Mouse (Mus musculus): ENCODE measurements at regions not wholly inside any gene's neighbourhood (a gene's known extent, or its start where the extent isn't known, plus 50 kb on each side); places are given as distances from the start of the nearest gene placed in this dataset.

- no peak overlapping the region for H3K27ac ChIP-seq (ENCODE audit: insufficient read depth, low read length)
- H3K4me1 ChIP-seq (ENCODE audit: control insufficient read depth, insufficient read depth, low read length): no peaks in the 10 kb centered on the region
- TF ChIP-seq POLR2A (IDR thresholded peaks at IDR 0.05; ENCODE audit: extremely low read depth, insufficient read depth, low read length) (no peak), CTCF (IDR thresholded peaks at IDR 0.05; ENCODE audit: extremely low read depth, insufficient read depth, low read length) (no peak)
- no peak overlapping the region for H3K4me3 ChIP-seq (ENCODE audit: insufficient read depth, low read length)
Observed at GRCm38 (mm10) chr12:65325347-65325746, 100.0 kb downstream of the Wdr20rt start.

GRCm38 (mm10) chr12:65328532-65328931 lies 103.2 kb downstream of the Wdr20rt start:
- H3K4me3 ChIP-seq (ENCODE audit: insufficient read depth, low read length): no peak overlapping the region
- no peaks in the 10 kb centered on the region for H3K4me1 ChIP-seq (ENCODE audit: control insufficient read depth, insufficient read depth, low read length)
- no peak overlapping the region for H3K27ac ChIP-seq (ENCODE audit: insufficient read depth, low read length)
- TF ChIP-seq CTCF (IDR thresholded peaks at IDR 0.05; ENCODE audit: extremely low read depth, insufficient read depth, low read length): no peak

- Histone ChIP-seq H3K4me1 (ENCODE audit: control insufficient read depth, insufficient read depth, low read length) (no peaks in the 10 kb centered on the region), H3K4me3 (ENCODE audit: insufficient read depth, low read length) (no peak overlapping the region), H3K27ac (ENCODE audit: insufficient read depth, low read length) (no peak overlapping the region)
- TF ChIP-seq POLR2A (IDR thresholded peaks at IDR 0.05; ENCODE audit: extremely low read depth, insufficient read depth, low read length) (no peak), CTCF (IDR thresholded peaks at IDR 0.05; ENCODE audit: extremely low read depth, insufficient read depth, low read length) (no peak)
Observed at GRCm38 (mm10) chr12:65329678-65330077, 104.4 kb downstream of the Wdr20rt start.

- TF ChIP-seq POLR2A (IDR thresholded peaks at IDR 0.05; ENCODE audit: extremely low read depth, insufficient read depth, low read length) (no peak), CTCF (IDR thresholded peaks at IDR 0.05; ENCODE audit: extremely low read depth, insufficient read depth, low read length) (no peak)
- Histone ChIP-seq H3K27ac (ENCODE audit: insufficient read depth, low read length) (no peak overlapping the region), H3K4me1 (ENCODE audit: control insufficient read depth, insufficient read depth, low read length) (no peaks in the 10 kb centered on the region), H3K4me3 (ENCODE audit: insufficient read depth, low read length) (no peak overlapping the region)
Observed at GRCm38 (mm10) chr12:65340009-65340408, 114.7 kb downstream of the Wdr20rt start.

- Histone ChIP-seq H3K4me1 (ENCODE audit: control insufficient read depth, insufficient read depth, low read length) (no peaks in the 10 kb centered on the region), H3K27ac (ENCODE audit: insufficient read depth, low read length) (no peak overlapping the region), H3K4me3 (ENCODE audit: insufficient read depth, low read length) (no peak overlapping the region)
- TF ChIP-seq POLR2A (IDR thresholded peaks at IDR 0.05; ENCODE audit: extremely low read depth, insufficient read depth, low read length): no peak
- TF ChIP-seq CTCF (IDR thresholded peaks at IDR 0.05; ENCODE audit: extremely low read depth, insufficient read depth, low read length): no peak
Observed at GRCm38 (mm10) chr12:65347251-65347650, 121.9 kb downstream of the Wdr20rt start.

- no peak for TF ChIP-seq POLR2A (IDR thresholded peaks at IDR 0.05; ENCODE audit: extremely low read depth, insufficient read depth, low read length)
- TF ChIP-seq CTCF (IDR thresholded peaks at IDR 0.05; ENCODE audit: extremely low read depth, insufficient read depth, low read length): no peak
- no peak overlapping the region for H3K27ac ChIP-seq (ENCODE audit: insufficient read depth, low read length)
- H3K4me1 ChIP-seq (ENCODE audit: control insufficient read depth, insufficient read depth, low read length): no peaks in the 10 kb centered on the region
- no peak overlapping the region for H3K4me3 ChIP-seq (ENCODE audit: insufficient read depth, low read length)
Observed at GRCm38 (mm10) chr12:65349535-65349934, 124.2 kb downstream of the Wdr20rt start.

GRCm38 (mm10) chr12:65364179-65364578 lies 138.9 kb downstream of the Wdr20rt start:
- no peak overlapping the region for H3K27ac ChIP-seq (ENCODE audit: insufficient read depth, low read length)
- H3K4me3 ChIP-seq (ENCODE audit: insufficient read depth, low read length): no peak overlapping the region
- no peaks in the 10 kb centered on the region for H3K4me1 ChIP-seq (ENCODE audit: control insufficient read depth, insufficient read depth, low read length)
- TF ChIP-seq POLR2A (IDR thresholded peaks at IDR 0.05; ENCODE audit: extremely low read depth, insufficient read depth, low read length) (no peak), CTCF (IDR thresholded peaks at IDR 0.05; ENCODE audit: extremely low read depth, insufficient read depth, low read length) (no peak)

- Histone ChIP-seq H3K4me1 (ENCODE audit: control insufficient read depth, insufficient read depth, low read length) (no peaks in the 10 kb centered on the region), H3K4me3 (ENCODE audit: insufficient read depth, low read length) (no peak overlapping the region), H3K27ac (ENCODE audit: insufficient read depth, low read length) (no peak overlapping the region)
- no peak for TF ChIP-seq CTCF (IDR thresholded peaks at IDR 0.05; ENCODE audit: extremely low read depth, insufficient read depth, low read length)
- TF ChIP-seq POLR2A (IDR thresholded peaks at IDR 0.05; ENCODE audit: extremely low read depth, insufficient read depth, low read length): no peak
Observed at GRCm38 (mm10) chr12:65367334-65367733, 142.0 kb downstream of the Wdr20rt start.

GRCm38 (mm10) chr12:65367866-65368419 lies 142.6 kb downstream of the Wdr20rt start:
- no peaks in the 10 kb centered on the region for H3K4me1 ChIP-seq (ENCODE audit: control insufficient read depth, insufficient read depth, low read length)
- no peak overlapping the region for H3K27ac ChIP-seq (ENCODE audit: insufficient read depth, low read length)
- H3K4me3 ChIP-seq (ENCODE audit: insufficient read depth, low read length): no peak overlapping the region
- no peak for TF ChIP-seq CTCF (IDR thresholded peaks at IDR 0.05; ENCODE audit: extremely low read depth, insufficient read depth, low read length)

- Histone ChIP-seq H3K4me3 (ENCODE audit: insufficient read depth, low read length) (no peak overlapping the region), H3K27ac (ENCODE audit: insufficient read depth, low read length) (no peak overlapping the region), H3K4me1 (ENCODE audit: control insufficient read depth, insufficient read depth, low read length) (no peaks in the 10 kb centered on the region)
- TF ChIP-seq CTCF (IDR thresholded peaks at IDR 0.05; ENCODE audit: extremely low read depth, insufficient read depth, low read length) (no peak), POLR2A (IDR thresholded peaks at IDR 0.05; ENCODE audit: extremely low read depth, insufficient read depth, low read length) (no peak)
Observed at GRCm38 (mm10) chr12:65371650-65372049, 146.3 kb downstream of the Wdr20rt start.
